Mouse (Mus musculus): ENCODE results near the gene Dnase1l3.

DNA sequence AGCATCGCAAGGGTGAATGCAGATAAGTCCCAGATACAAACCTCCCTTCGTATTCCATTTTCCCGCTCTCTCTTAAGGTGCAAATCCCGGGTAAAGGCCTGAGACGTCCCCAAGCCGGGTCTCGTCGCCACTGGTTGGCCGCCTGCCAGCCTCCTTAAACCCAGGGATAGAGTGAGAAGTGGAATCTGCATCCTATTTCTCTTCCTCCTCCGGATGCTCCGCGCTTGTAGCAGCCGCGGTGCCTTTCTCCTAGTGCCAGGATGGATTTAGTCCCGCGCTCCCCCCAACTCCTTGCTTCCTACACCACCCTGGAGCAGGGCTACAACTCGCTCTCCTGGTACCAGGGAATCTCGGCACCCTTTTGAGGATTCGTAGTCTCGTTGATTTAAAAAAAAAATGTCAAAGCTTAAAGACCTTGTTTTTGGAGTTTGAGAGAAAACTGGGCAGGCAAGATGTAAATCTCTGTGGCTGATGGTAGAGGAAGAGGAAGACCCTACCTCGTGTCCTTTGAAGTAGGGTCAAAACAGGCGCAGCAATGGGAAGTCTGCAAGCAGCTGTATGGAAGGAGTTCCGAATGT lies 8.8 kb upstream of the Dnase1l3 start:
- TF ChIP-seq POLR2A (IDR thresholded peaks at IDR 0.05; ENCODE audit: low read depth, low read length) = no peak
- no peak for TF ChIP-seq CTCF (IDR thresholded peaks at IDR 0.05; ENCODE audit: extremely low read depth, insufficient read length, insufficient replicate concordance, low read depth, low read length)

All from small intestine, adult 2 months (tissue).